Mouse (Mus musculus): ENCODE data around the gene Ankrd55. TPM values are rescaled to one million over a fixed set of nuclear protein-coding genes. Genes with fewer than 3 reads are reported as not detected.

The Ankrd55 gene
- total RNA-seq, 1 experiment: 0.18 TPM

DNA sequence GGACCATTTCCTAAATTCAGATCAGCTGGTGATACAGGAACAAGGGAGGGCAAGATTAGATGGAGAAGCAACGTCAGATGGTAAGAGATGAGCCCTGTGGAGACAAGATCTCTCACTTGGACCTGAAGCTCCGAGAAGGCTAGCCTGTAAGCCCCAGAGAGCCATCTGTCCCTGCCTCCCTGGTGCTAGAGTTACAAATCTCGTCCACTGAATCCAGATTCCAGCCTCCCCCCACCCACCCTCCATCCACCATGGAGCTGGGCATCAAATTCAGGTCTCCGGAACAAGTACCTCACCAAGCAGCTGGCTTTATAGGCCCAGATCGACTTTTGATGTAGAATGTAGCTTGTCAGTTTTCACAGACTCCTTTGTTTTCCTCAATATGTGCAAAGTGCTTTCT lies 32.4 kb upstream of the Ankrd55 start:
- no peak overlapping the region for H3K9ac ChIP-seq (ENCODE audit: insufficient read depth, low read depth, low read length, poor library complexity, severe bottlenecking)
- no peaks in the 10 kb centered on the region for H3K36me3 ChIP-seq (ENCODE audit: control insufficient read depth, insufficient read depth, low read length, poor library complexity, severe bottlenecking)
- no peak overlapping the region for H3K27ac ChIP-seq (ENCODE audit: insufficient read depth, low read depth, low read length, poor library complexity, severe bottlenecking)
- in situ Hi-C loops (cut with MboI; ENCODE audit: low sequenced_read_pairs in 2 of 2, unreplicated experiment in 2 of 2): loop anchor here in 1 of 2 experiments (5.0 kb wide), 1 partner anchor 469 kb away; no protein-coding TSS in a partner anchor
- no peak overlapping the region for H3K4me3 ChIP-seq (ENCODE audit: insufficient read depth in 1 of 2, low read depth in 1 of 2, low read length in 2 of 2, poor library complexity in 1 of 2, severe bottlenecking in 1 of 2)
- TF ChIP-seq CHD2 (IDR thresholded peaks at IDR 0.05; ENCODE audit: low read depth, low read length) (no peak), HCFC1 (IDR thresholded peaks at IDR 0.05; ENCODE audit: borderline replicate concordance, insufficient read depth, low read length) (no peak), MAFK (IDR thresholded peaks at IDR 0.05; ENCODE audit: insufficient read depth, low read depth, low read length) (no peak), ZC3H11A (IDR thresholded peaks at IDR 0.05; ENCODE audit: borderline replicate concordance, low read depth, low read length) (no peak), ZNF384 (IDR thresholded peaks at IDR 0.05; ENCODE audit: low read depth, low read length) (no peak)
- no peaks in the 10 kb centered on the region for H3K4me1 ChIP-seq (ENCODE audit: control insufficient read depth in 2 of 2, insufficient read depth in 2 of 2, low read length in 2 of 2, poor library complexity in 1 of 2)
- no peak for DNase-seq (ENCODE audit: low read depth, low spot score)
- no peaks in the 10 kb centered on the region for H3K9me3 ChIP-seq (ENCODE audit: control insufficient read depth, insufficient read depth, low read depth, low read length)

GRCm38 (mm10) chr13:112258478-112258877 lies 29.8 kb upstream of the Ankrd55 start:
- DNase-seq (ENCODE audit: low read depth, low spot score): no peak
- no peak overlapping the region for H3K4me3 ChIP-seq (ENCODE audit: insufficient read depth in 1 of 2, low read depth in 1 of 2, low read length in 2 of 2, poor library complexity in 1 of 2, severe bottlenecking in 1 of 2)
- TF ChIP-seq CHD2 (IDR thresholded peaks at IDR 0.05; ENCODE audit: low read depth, low read length): no peak
- no peak for TF ChIP-seq HCFC1 (IDR thresholded peaks at IDR 0.05; ENCODE audit: borderline replicate concordance, insufficient read depth, low read length)
- TF ChIP-seq ZNF384 (IDR thresholded peaks at IDR 0.05; ENCODE audit: low read depth, low read length): no peak
- TF ChIP-seq ZC3H11A (IDR thresholded peaks at IDR 0.05; ENCODE audit: borderline replicate concordance, low read depth, low read length): no peak
- no peak for TF ChIP-seq MAFK (IDR thresholded peaks at IDR 0.05; ENCODE audit: insufficient read depth, low read depth, low read length)
- no peak overlapping the region for H3K9ac ChIP-seq (ENCODE audit: insufficient read depth, low read depth, low read length, poor library complexity, severe bottlenecking)
- no peaks in the 10 kb centered on the region for H3K36me3 ChIP-seq (ENCODE audit: control insufficient read depth, insufficient read depth, low read length, poor library complexity, severe bottlenecking)
- in situ Hi-C loops (cut with MboI; ENCODE audit: low sequenced_read_pairs in 2 of 2, unreplicated experiment in 2 of 2): loop anchor here in 1 of 2 experiments (5.0 kb wide), 1 partner anchor 471 kb away; no protein-coding TSS in a partner anchor
- no peak overlapping the region for H3K27ac ChIP-seq (ENCODE audit: insufficient read depth, low read depth, low read length, poor library complexity, severe bottlenecking)
- H3K4me1 ChIP-seq (ENCODE audit: control insufficient read depth in 2 of 2, insufficient read depth in 2 of 2, low read length in 2 of 2, poor library complexity in 1 of 2): no peaks in the 10 kb centered on the region
- H3K9me3 ChIP-seq (ENCODE audit: control insufficient read depth, insufficient read depth, low read depth, low read length): no peaks in the 10 kb centered on the region

GRCm38 (mm10) chr13:112259398-112259797 lies 28.9 kb upstream of the Ankrd55 start:
- H3K4me1 ChIP-seq (ENCODE audit: control insufficient read depth in 2 of 2, insufficient read depth in 2 of 2, low read length in 2 of 2, poor library complexity in 1 of 2): no peaks in the 10 kb centered on the region
- H3K36me3 ChIP-seq (ENCODE audit: control insufficient read depth, insufficient read depth, low read length, poor library complexity, severe bottlenecking): no peaks in the 10 kb centered on the region
- H3K9me3 ChIP-seq (ENCODE audit: control insufficient read depth, insufficient read depth, low read depth, low read length): no peaks in the 10 kb centered on the region
- DNase-seq (ENCODE audit: low read depth, low spot score): peak; percentile 33
- in situ Hi-C loops (cut with MboI; ENCODE audit: low sequenced_read_pairs in 2 of 2, unreplicated experiment in 2 of 2): loop anchor here in 1 of 2 experiments (5.0 kb wide), 1 partner anchor 472 kb away; no protein-coding TSS in a partner anchor
- TF ChIP-seq CHD2 (IDR thresholded peaks at IDR 0.05; ENCODE audit: low read depth, low read length) (no peak), ZC3H11A (IDR thresholded peaks at IDR 0.05; ENCODE audit: borderline replicate concordance, low read depth, low read length) (peak; percentile 99), HCFC1 (IDR thresholded peaks at IDR 0.05; ENCODE audit: borderline replicate concordance, insufficient read depth, low read length) (no peak), MAFK (IDR thresholded peaks at IDR 0.05; ENCODE audit: insufficient read depth, low read depth, low read length) (no peak), ZNF384 (IDR thresholded peaks at IDR 0.05; ENCODE audit: low read depth, low read length) (no peak)
- H3K27ac ChIP-seq (ENCODE audit: insufficient read depth, low read depth, low read length, poor library complexity, severe bottlenecking): no peak overlapping the region
- no peak overlapping the region for H3K4me3 ChIP-seq (ENCODE audit: insufficient read depth in 1 of 2, low read depth in 1 of 2, low read length in 2 of 2, poor library complexity in 1 of 2, severe bottlenecking in 1 of 2)
- H3K9ac ChIP-seq (ENCODE audit: insufficient read depth, low read depth, low read length, poor library complexity, severe bottlenecking): no peak overlapping the region

GRCm38 (mm10) chr13:112264666-112265065 lies 23.6 kb upstream of the Ankrd55 start:
- TF ChIP-seq ZC3H11A (IDR thresholded peaks at IDR 0.05; ENCODE audit: borderline replicate concordance, low read depth, low read length) (peak; percentile 98), MAFK (IDR thresholded peaks at IDR 0.05; ENCODE audit: insufficient read depth, low read depth, low read length) (no peak), CHD2 (IDR thresholded peaks at IDR 0.05; ENCODE audit: low read depth, low read length) (no peak), ZNF384 (IDR thresholded peaks at IDR 0.05; ENCODE audit: low read depth, low read length) (no peak), HCFC1 (IDR thresholded peaks at IDR 0.05; ENCODE audit: borderline replicate concordance, insufficient read depth, low read length) (no peak)
- Histone ChIP-seq H3K4me1 (ENCODE audit: control insufficient read depth in 2 of 2, insufficient read depth in 2 of 2, low read length in 2 of 2, poor library complexity in 1 of 2) (no peaks in the 10 kb centered on the region), H3K36me3 (ENCODE audit: control insufficient read depth, insufficient read depth, low read length, poor library complexity, severe bottlenecking) (no peaks in the 10 kb centered on the region), H3K27ac (ENCODE audit: insufficient read depth, low read depth, low read length, poor library complexity, severe bottlenecking) (no peak overlapping the region), H3K4me3 (ENCODE audit: insufficient read depth in 1 of 2, low read depth in 1 of 2, low read length in 2 of 2, poor library complexity in 1 of 2, severe bottlenecking in 1 of 2) (no peak overlapping the region), H3K9me3 (ENCODE audit: control insufficient read depth, insufficient read depth, low read depth, low read length) (no peaks in the 10 kb centered on the region), H3K9ac (ENCODE audit: insufficient read depth, low read depth, low read length, poor library complexity, severe bottlenecking) (no peak overlapping the region)
- in situ Hi-C loops (cut with MboI; ENCODE audit: low sequenced_read_pairs in 2 of 2, unreplicated experiment in 2 of 2): loop anchor here in 1 of 2 experiments (10.0 kb wide), 1 partner anchor 480 kb away; no protein-coding TSS in a partner anchor
- DNase-seq (ENCODE audit: low read depth, low spot score): no peak
